Comparison of ENCODE assay signal across 8 mouse cellular contexts in the genomic region with DNA sequence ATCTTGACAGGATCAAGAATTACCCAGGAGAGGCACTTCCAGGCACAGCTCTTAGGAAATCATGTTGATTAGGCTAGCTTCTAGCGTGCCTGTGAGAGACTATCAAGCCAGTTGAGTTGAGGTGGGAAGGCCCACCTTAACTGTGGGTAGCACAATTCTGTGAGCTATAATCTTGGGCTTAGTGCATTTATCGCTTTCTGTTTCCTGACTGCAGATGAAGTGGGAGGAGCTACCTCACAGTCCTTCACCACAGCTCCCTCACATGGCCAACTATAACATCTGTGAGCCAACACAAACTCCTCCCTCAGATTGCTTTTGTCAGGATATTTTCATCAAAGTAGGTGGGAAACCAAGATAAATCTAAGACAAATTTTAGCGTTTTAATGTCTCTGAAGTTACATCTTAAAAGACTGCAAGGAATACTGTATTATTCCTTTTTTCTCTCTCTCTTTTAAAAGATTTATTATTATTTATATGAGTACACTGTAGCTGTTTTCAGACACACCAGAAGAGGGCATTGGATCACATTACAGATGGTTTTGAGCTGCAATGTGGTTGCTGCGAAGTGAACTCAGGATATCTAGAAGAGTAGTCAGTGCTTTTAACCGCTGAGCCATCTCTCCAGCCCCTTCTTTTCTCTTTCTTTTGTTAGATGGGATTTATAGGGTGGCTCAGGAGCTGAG. TPM values are rescaled to one million over a fixed set of nuclear protein-coding genes. Genes with fewer than 3 reads are reported as not detected.
DNase-seq lines count a peak whose midpoint lies in the region; ATAC-seq and TF ChIP-seq lines count a peak whose summit lies in the region.

No protein-coding gene starts in this region.

- no peaks in the 10 kb centered on the region for H3K9me3 ChIP-seq in kidney, embryonic 14.5 days (ENCODE audit: control insufficient read depth, low read length)
- H3K9me3 ChIP-seq in ES-Bruce4 (replicated peaks; ENCODE audit: control insufficient read depth, insufficient read depth, low read length, poor library complexity, severe bottlenecking): no peaks in the 10 kb centered on the region
- no peaks in the 10 kb centered on the region for H3K9me3 ChIP-seq in heart, postnatal 0 days (replicated peaks; ENCODE audit: control insufficient read depth, low read length)
- H3K9me3 ChIP-seq in midbrain, embryonic 16.5 days (replicated peaks; ENCODE audit: control insufficient read depth, low read length, poor library complexity, severe bottlenecking): no peaks in the 10 kb centered on the region

- DNase-seq in kidney, adult 11 months: peak; percentile 52
- DNase-seq in embryo, embryonic 11 days: peak; percentile 61
- DNase-seq in heart, postnatal 0 days (ENCODE audit: low spot score): peak; percentile 79
- peak; percentile 39 for DNase-seq in large intestine, adult 2 months (ENCODE audit: low read depth, low spot score)
- DNase-seq in yolk sac, embryonic 10.5 days (ENCODE audit: low spot score): peak; percentile 22

- peak; percentile 27 for TF ChIP-seq CTCF in ES-Bruce4 (IDR thresholded peaks at IDR 0.05; ENCODE audit: low read depth, low read length)
- peak; percentile 59 for TF ChIP-seq CTCF in heart, postnatal 0 days (IDR thresholded peaks at IDR 0.05; ENCODE audit: low read depth)

- H3K9ac ChIP-seq in kidney, embryonic 14.5 days (ENCODE audit: low read depth, low read length): no peak overlapping the region
- H3K9ac ChIP-seq in ES-Bruce4 (ENCODE audit: low read depth, poor library complexity, severe bottlenecking): peak overlapping the region; percentile 41; the same call in 1 of the 2 replicates
- no peak overlapping the region for H3K9ac ChIP-seq in heart, postnatal 0 days (replicated peaks; ENCODE audit: low read depth, low read length)
- H3K9ac ChIP-seq in midbrain, embryonic 16.5 days (ENCODE audit: low read depth, low read length): no peak overlapping the region

- no peaks in the 10 kb centered on the region for H3K4me1 ChIP-seq in kidney, embryonic 14.5 days (ENCODE audit: control insufficient read depth, insufficient read depth, low read length)
- H3K4me1 ChIP-seq in ES-Bruce4 (ENCODE audit: control insufficient read depth, insufficient read depth, low read length): no peaks in the 10 kb centered on the region
- 0 out of 2 replicates have a peak, but pooled peaks cover 5% of the 10 kb centered on the region for H3K4me1 ChIP-seq in heart, postnatal 0 days (ENCODE audit: control insufficient read depth, insufficient read depth)
- H3K4me1 ChIP-seq in midbrain, embryonic 16.5 days (ENCODE audit: control insufficient read depth, insufficient read depth, low read length): no peaks in the 10 kb centered on the region

- no peaks in the 10 kb centered on the region for H3K36me3 ChIP-seq in kidney, embryonic 14.5 days (ENCODE audit: control insufficient read depth, insufficient read depth, low read length)
- no peaks in the 10 kb centered on the region for H3K36me3 ChIP-seq in ES-Bruce4 (ENCODE audit: control insufficient read depth, insufficient read depth, low read length, poor library complexity, severe bottlenecking)
- H3K36me3 ChIP-seq in heart, postnatal 0 days (replicated peaks; ENCODE audit: control insufficient read depth, insufficient read depth, low read length): no peaks in the 10 kb centered on the region
- H3K36me3 ChIP-seq in midbrain, embryonic 16.5 days (ENCODE audit: control insufficient read depth, insufficient read depth, low read length): no peaks in the 10 kb centered on the region

- WGBS in kidney, embryonic 14.5 days: 12% methylated on average over 5 of the region's 5 CpGs
- 9% methylated on average over 5 of the region's 5 CpGs for WGBS in heart, postnatal 0 days
- WGBS in large intestine, adult 2 months: 13% methylated on average over 5 of the region's 5 CpGs
- WGBS in midbrain, embryonic 16.5 days: 16% methylated on average over 5 of the region's 5 CpGs

- no peak overlapping the region for H3K4me3 ChIP-seq in kidney, embryonic 14.5 days (ENCODE audit: low read length)
- no peak overlapping the region for H3K4me3 ChIP-seq in ES-Bruce4 (ENCODE audit: low read depth, low read length)
- no peak overlapping the region for H3K4me3 ChIP-seq in heart, postnatal 0 days (ENCODE audit: low read depth, low read length)
- no peak overlapping the region for H3K4me3 ChIP-seq in midbrain, embryonic 16.5 days (ENCODE audit: low read depth, low read length)

- no peak overlapping the region for H3K27ac ChIP-seq in kidney, embryonic 14.5 days (ENCODE audit: low read depth, low read length)
- no peak overlapping the region for H3K27ac ChIP-seq in ES-Bruce4 (ENCODE audit: insufficient read depth, low read length)
- H3K27ac ChIP-seq in heart, postnatal 0 days (ENCODE audit: low read depth): no peak overlapping the region
- H3K27ac ChIP-seq in midbrain, embryonic 16.5 days (ENCODE audit: low read length): no peak overlapping the region

- no peak for TF ChIP-seq EP300 in ES-Bruce4 (IDR thresholded peaks at IDR 0.05; ENCODE audit: insufficient read depth, low read depth, low read length)
- TF ChIP-seq EP300 in heart, postnatal 0 days (IDR thresholded peaks at IDR 0.05; ENCODE audit: low read depth): no peak

- H3K4me2 ChIP-seq in kidney, embryonic 14.5 days (replicated peaks; ENCODE audit: low read depth, low read length): no peak overlapping the region
- peak overlapping the region; percentile 44 for H3K4me2 ChIP-seq in heart, postnatal 0 days (ENCODE audit: low read depth, low read length)
- 0 out of 2 replicates have a peak overlapping the region, but pooled peaks have one; percentile 12 for H3K4me2 ChIP-seq in midbrain, embryonic 16.5 days (ENCODE audit: low read length)

- H3K27me3 ChIP-seq in kidney, embryonic 14.5 days (ENCODE audit: control insufficient read depth, insufficient read depth, low read length): no peaks in the 10 kb centered on the region
- H3K27me3 ChIP-seq in ES-Bruce4 (ENCODE audit: control insufficient read depth, insufficient read depth, low read length, poor library complexity, severe bottlenecking): no peaks in the 10 kb centered on the region
- no peaks in the 10 kb centered on the region for H3K27me3 ChIP-seq in heart, postnatal 0 days (ENCODE audit: control insufficient read depth, insufficient read depth, low read length)
- no peaks in the 10 kb centered on the region for H3K27me3 ChIP-seq in midbrain, embryonic 16.5 days (ENCODE audit: control insufficient read depth, insufficient read depth, low read depth, low read length)

- no peak for TF ChIP-seq POLR2A in ES-Bruce4 (IDR thresholded peaks at IDR 0.05; ENCODE audit: insufficient read depth, low read length)

- no peak for ATAC-seq in kidney, embryonic 14.5 days (ENCODE audit: low FRiP score, low TSS enrichment)
- 0 out of 2 replicates have a peak, but pooled peaks have one; percentile 36 for ATAC-seq in heart, postnatal 0 days (ENCODE audit: insufficient read depth, low read depth)
- no peak for ATAC-seq in midbrain, embryonic 16.5 days

RNA-seq across cellular contexts. Expression of a gene that starts 5.4 kb away (rescaled TPM):
- 32.4 and 39.7 TPM in 2 replicates for polyA plus RNA-seq in kidney, embryonic 14.5 days (2014; fragmentation: Nextera tagmentation; extraction: Ambion mirVana)
- 51.5 and 54.7 TPM in 2 replicates for polyA plus RNA-seq in ES-Bruce4 (2011; ENCODE audit: insufficient read depth, insufficient read length, low read depth, missing spikeins)
- 40.2 and 63.7 TPM in 2 replicates for total RNA-seq in heart, postnatal 0 days (2014; rRNA removed; ENCODE audit: low replicate concordance)
- 18.0 and 18.6 TPM in 2 replicates for polyA plus RNA-seq in heart, postnatal 0 days (2015; fragmentation: Nextera tagmentation; extraction: Ambion mirVana)
- 57.1 and 86.6 TPM in 2 replicates for polyA plus RNA-seq in large intestine, adult 2 months (2012; rRNA removed)
- 47.5 and 47.9 TPM in 2 replicates for polyA plus RNA-seq in midbrain, embryonic 16.5 days (2015; fragmentation: Nextera tagmentation; extraction: Ambion mirVana)

RNA-seq across cellular contexts. Expression of a gene that starts 32.1 kb away (rescaled TPM):
- polyA plus RNA-seq in kidney, embryonic 14.5 days (2014; fragmentation: Nextera tagmentation; extraction: Ambion mirVana): 42.6 and 70.3 TPM in 2 replicates
- polyA plus RNA-seq in ES-Bruce4 (2011; ENCODE audit: insufficient read depth, insufficient read length, low read depth, missing spikeins): 40.2 and 44.0 TPM in 2 replicates
- 42.0 and 47.4 TPM in 2 replicates for total RNA-seq in heart, postnatal 0 days (2014; rRNA removed; ENCODE audit: low replicate concordance)
- polyA plus RNA-seq in heart, postnatal 0 days (2015; fragmentation: Nextera tagmentation; extraction: Ambion mirVana): 21.7 and 23.0 TPM in 2 replicates
- polyA plus RNA-seq in large intestine, adult 2 months (2012; rRNA removed): 38.5 and 51.9 TPM in 2 replicates
- 86.0 and 89.4 TPM in 2 replicates for polyA plus RNA-seq in midbrain, embryonic 16.5 days (2015; fragmentation: Nextera tagmentation; extraction: Ambion mirVana)

Comparison
In these comparisons a context has a peak if more than half of its experiments do, and no peak if none do; other contexts are left out.
1. DNase-seq: peak in every context shown above with its lines; median percentile 79 in heart, postnatal 0 days; 61 in embryo, embryonic 11 days; 52 in kidney, adult 11 months; 39 in large intestine, adult 2 months; 22 in yolk sac, embryonic 10.5 days.